Mouse (Mus musculus) right cerebral cortex, adult 18-20 months (tissue): ENCODE results near the gene Gjd2.

Experiments
- DNase-seq: peaks from one replicate; pipeline ENCODE4 v3.0.0; 2022; ENCODE audit warnings: mixed read lengths

Gene Gjd2

GRCm38 (mm10) chr2:114011838-114012237, 1.6 kb downstream of the Gjd2 start:
- no peak for DNase-seq

GRCm38 (mm10) chr2:114008321-114008720, 5.1 kb downstream of the Gjd2 start:
- no peak for DNase-seq

- no peak for DNase-seq
Observed at GRCm38 (mm10) chr2:113997484-113997883, 15.9 kb downstream of the Gjd2 start.

DNA sequence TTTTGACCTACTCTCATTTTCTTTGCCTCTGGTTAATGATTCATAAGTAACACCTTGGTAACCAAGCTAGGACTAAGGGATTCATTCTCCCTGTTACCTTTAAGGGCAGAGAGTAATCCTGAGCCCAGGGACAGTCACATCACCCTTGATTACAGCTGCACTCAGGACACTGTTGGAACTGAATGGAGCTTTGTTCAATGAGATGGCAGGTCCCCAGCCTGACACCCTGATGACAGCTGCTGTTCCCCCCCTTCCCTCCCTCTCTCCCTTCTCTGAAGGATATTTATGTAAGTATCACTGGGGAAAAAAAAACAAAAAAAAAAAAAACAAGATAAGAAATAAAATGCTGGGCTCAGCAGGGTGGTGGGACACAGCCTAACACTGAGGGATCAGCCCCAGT, 16.5 kb downstream of the Gjd2 start:
- DNase-seq, result no peak

DNA sequence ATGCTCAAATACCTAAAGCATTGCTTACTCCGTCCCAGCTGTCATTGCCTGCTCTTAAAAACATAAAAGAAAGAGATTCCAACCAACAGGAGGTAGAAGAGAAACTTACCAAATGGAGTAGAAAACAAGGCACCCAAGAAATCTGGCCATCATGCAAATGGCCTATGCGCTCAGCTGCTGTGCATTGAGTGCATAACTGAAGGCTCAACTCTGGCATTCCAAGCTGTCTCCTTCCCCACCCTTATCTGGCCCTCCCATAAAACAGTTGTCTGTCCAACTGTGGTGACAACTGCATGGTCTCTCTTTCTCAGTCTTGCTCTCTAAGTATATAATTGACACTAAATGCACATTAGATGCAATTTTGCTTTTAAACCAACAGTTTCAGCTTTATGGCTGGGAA, 28.5 kb downstream of the Gjd2 start:
- no peak for DNase-seq

- DNase-seq, result no peak
Observed at GRCm38 (mm10) chr2:113980664-113981063, 32.8 kb downstream of the Gjd2 start.

DNA sequence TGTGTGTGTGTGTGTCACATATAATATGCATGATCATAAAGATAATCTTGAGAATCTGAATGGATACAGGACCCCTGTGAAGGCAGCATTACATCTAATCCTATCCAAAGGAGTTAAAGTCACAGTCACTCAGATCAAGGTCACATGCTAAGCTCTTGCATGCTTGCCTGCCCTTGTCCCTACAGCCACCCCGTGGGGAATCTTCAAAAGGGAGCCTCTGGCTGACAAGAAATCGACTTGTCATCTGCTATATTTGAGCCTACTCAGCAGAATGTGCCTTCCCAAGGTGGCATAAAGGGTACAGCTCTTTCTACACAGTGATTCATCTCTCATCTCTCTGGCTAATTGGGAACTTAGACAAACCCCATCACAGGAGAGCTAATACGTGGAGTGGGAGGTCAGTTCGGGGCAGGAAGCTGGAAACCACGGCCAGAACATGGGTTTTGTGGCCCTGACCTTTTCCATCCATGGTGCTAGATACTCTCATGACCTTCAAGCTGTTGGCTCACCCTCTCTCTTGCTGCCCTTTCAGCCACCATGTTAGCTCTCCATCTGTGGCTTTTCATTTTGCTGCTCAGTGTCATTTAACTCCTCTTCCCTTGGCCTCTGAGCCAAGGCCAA, 35.2 kb downstream of the Gjd2 start:
- no peak for DNase-seq

DNA sequence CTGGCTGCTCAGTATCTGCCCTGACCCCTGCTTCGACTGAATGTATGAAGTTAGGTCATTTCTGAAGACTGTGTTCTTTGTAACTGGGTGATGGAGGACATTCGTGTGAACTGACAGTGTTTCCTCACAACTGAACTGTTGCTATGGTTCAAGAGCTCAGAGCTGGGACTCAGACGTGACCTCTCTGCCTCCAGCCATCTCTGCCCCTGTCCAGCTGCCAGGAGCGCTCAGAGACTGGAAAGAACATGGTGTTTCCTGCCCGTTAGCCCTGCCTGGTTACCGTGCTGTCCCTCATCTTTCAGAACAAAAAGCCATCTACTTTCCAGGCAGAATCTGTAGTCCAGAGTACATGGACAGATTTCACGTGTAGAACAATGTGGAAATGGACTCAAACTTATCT, 39.5 kb downstream of the Gjd2 start:
- DNase-seq, result no peak

DNA sequence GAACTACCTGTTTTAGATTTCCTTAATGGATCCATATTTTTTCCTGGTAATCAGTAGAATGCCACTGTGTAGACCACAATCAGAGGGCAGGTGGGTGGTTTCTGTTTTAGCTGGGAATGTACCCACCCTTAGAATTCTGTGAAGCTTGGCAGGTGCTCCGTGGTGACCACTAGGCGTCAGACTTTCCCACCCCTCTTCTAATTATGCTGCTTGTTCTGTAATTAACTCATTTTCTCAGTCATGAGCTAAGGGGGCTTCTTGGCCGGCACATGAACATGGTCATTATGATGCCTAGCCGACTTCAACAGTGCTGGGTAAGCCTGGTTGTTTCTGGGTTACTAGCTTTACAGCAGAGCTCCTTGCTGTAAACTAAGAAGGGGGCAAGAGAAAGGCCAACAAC, 47.0 kb downstream of the Gjd2 start:
- no peak for DNase-seq
